Mouse (Mus musculus) neural tube, embryonic 11.5 days (tissue): ENCODE data around the gene Mrpl52. TPM values are rescaled to one million over a fixed set of nuclear protein-coding genes. Genes with fewer than 3 reads are reported as not detected.

Experiments
- ATAC-seq: fragments of 200-750 bp; cut with Nextera tagmentation; 2 replicates; pipeline ENCODE4 v1.8.0; 2017; ENCODE audit warnings: moderate number of reproducible peaks, mild to moderate bottlenecking, moderate TSS enrichment, moderate library complexity; ENCODE audit not compliant: insufficient read depth, low FRiP score, low TSS enrichment
- DNase-seq: peaks from one replicate; pipeline ENCODE4 v3.0.0-alpha.2; 2015; ENCODE audit warnings: low spot score
- H3K27ac ChIP-seq: fragments of 300-500 bp; sonication (generic); 2 replicates; pipeline ENCODE4 v1.5.1; 2014; ENCODE audit warnings: low read depth, mild to moderate bottlenecking, low read length
- H3K27me3 ChIP-seq: fragments of 300-500 bp; sonication (generic); 2 replicates; pipeline ENCODE4 v1.6.1; 2014; ENCODE audit warnings: mild to moderate bottlenecking, low read length, mixed read lengths; ENCODE audit not compliant: control insufficient read depth, insufficient read depth
- H3K36me3 ChIP-seq: fragments of 300-500 bp; sonication (generic); 2 replicates; pipeline ENCODE4 v1.6.1; 2014; ENCODE audit warnings: mild to moderate bottlenecking, low read length, moderate library complexity, mixed read lengths; ENCODE audit not compliant: control insufficient read depth, insufficient read depth
- H3K4me1 ChIP-seq: fragments of 300-500 bp; sonication (generic); 2 replicates; pipeline ENCODE4 v1.6.1; 2014; ENCODE audit warnings: low read length, mixed read lengths; ENCODE audit not compliant: control insufficient read depth, insufficient read depth
- H3K4me2 ChIP-seq: fragments of 300-500 bp; sonication (generic); 2 replicates; pipeline ENCODE4 v1.6.1; 2014; ENCODE audit warnings: low read depth, mild to moderate bottlenecking, moderate library complexity
- H3K4me3 ChIP-seq: fragments of 300-500 bp; sonication (generic); 2 replicates; pipeline ENCODE4 v1.5.1; 2014; ENCODE audit warnings: low read depth, low read length
- H3K9ac ChIP-seq: fragments of 300-500 bp; sonication (generic); 2 replicates; pipeline ENCODE4 v1.6.1; 2014; ENCODE audit warnings: mild to moderate bottlenecking, low read length
- H3K9me3 ChIP-seq: fragments of 300-500 bp; sonication (generic); 2 replicates; pipeline ENCODE4 v1.6.1; 2016; ENCODE audit warnings: low read length; ENCODE audit not compliant: control insufficient read depth
- WGBS: fragments of 180-500 bp; shearing (Covaris S2); extraction: QIAGEN DNeasy Blood & Tissue Kit; methylation state at CpG from one replicate; pipeline ENCODE4 v1.1.7; 2014; 5-methylcytosine and 5-hydroxymethylcytosine counted together
- polyA plus RNA-seq: library from polyadenylated mRNA; unstranded; fragments of >200 nt; fragmentation: Nextera tagmentation; extraction: Ambion mirVana; gene quantifications from 2 replicates; pipeline ENCODE4 v1.2.1, GENCODE M21; 2014

Gene Mrpl52
- polyA plus RNA-seq, 1 experiment from 2014 or later, result 190 TPM

DNA sequence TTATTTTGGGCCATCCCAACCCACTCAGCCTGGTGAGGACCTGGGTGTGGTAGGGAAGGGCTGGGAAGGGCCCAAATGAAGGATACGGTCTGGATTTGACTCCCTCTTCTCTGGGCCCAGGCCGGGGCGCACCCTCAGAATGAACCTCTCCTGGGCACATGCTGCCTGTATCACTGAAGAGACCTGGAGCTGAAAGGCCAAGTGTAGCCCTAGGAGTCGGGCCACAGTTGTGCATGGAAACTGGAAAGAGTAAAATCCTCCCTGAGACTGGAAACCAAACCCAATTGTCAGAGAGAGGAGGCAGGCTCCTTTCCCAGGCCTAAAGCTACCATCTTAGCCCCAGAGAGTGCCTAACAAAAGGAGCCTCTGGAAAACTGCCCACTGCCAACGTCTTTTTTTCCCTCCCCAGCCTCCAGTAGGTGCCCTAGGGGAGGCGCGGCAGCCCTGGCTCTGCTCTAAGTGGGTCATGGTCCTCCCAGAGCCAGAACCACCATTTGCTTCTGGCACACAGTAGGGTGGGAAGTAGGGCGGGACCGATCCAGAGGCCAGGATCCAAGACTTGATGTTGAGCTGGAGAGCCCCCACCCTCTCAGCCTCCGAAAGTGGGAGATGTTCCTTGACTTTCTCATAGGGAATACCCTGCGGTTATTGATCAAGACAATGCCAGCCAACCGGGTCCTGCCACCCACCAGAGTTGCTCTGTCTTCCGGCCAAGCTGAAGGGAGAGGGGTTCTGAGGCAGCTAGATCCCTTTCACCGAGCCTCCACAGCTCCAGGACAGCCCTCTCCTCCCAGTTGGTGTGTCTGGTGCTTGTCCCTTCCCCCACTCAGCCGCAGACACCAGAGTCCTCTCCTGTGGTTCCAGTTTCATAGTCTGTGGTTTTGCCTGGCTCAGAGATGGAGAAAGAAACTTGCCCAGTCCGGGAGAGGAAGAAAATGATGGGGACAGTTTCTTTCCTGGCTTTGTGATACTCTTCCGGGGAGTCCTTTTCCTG lies 6.4 kb downstream of the Mrpl52 start:
- no peak for ATAC-seq
- peaks cover 11% of the 10 kb centered on the region for H3K4me1 ChIP-seq
- peak overlapping the region; percentile 92 for H3K9ac ChIP-seq
- no peaks in the 10 kb centered on the region for H3K36me3 ChIP-seq
- no peak overlapping the region for H3K27ac ChIP-seq
- whole genome bisulfite sequencing, result 47% methylated on average over 17 of the region's 17 CpGs
- no peak for DNase-seq
- H3K4me3 ChIP-seq, result peak overlapping the region; percentile 60
- H3K9me3 ChIP-seq, result no peaks in the 10 kb centered on the region
- H3K4me2 ChIP-seq, result peak overlapping the region; percentile 65
- no peaks in the 10 kb centered on the region for H3K27me3 ChIP-seq

DNA sequence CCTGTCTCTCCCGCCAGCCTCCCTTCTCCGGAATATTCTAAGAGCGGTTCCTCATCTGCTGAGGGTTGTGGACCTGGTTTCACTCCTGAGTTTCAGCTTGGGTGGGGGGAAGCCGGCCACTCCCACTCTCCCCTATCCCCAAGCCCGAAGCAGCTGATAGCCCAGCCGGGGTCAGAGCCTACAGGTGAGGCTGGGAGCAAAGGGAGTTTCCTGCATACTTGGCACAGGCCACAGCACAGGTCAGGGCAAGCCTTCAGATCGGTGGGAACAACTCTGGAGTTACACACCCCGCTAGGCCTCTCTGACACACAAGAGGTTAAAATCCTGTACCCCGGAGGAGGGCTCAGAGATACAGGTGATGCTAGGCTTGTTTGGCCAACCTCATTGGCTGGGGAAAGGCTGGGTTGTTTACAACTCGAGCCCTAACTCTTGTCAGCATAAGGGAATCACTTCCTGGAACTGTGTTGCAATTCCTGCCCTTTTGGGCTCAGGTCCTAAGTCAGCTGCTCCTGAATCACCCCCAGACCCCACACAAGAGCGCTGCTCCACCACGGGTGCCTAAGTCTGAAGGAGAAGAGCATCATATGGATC lies 7.3 kb downstream of the Mrpl52 start:
- H3K4me2 ChIP-seq, result peak overlapping the region; percentile 65
- H3K9ac ChIP-seq, result no peak overlapping the region
- no peak for ATAC-seq
- 0 out of 2 replicates have a peak overlapping the region, but pooled peaks have one; percentile 3 for H3K4me3 ChIP-seq
- H3K36me3 ChIP-seq, result no peaks in the 10 kb centered on the region
- DNase-seq, result no peak
- H3K27me3 ChIP-seq, result no peaks in the 10 kb centered on the region
- H3K9me3 ChIP-seq, result no peaks in the 10 kb centered on the region
- no peak overlapping the region for H3K27ac ChIP-seq
- 73% methylated on average over 12 of the region's 12 CpGs for WGBS
- H3K4me1 ChIP-seq, result peaks cover 11% of the 10 kb centered on the region

DNA sequence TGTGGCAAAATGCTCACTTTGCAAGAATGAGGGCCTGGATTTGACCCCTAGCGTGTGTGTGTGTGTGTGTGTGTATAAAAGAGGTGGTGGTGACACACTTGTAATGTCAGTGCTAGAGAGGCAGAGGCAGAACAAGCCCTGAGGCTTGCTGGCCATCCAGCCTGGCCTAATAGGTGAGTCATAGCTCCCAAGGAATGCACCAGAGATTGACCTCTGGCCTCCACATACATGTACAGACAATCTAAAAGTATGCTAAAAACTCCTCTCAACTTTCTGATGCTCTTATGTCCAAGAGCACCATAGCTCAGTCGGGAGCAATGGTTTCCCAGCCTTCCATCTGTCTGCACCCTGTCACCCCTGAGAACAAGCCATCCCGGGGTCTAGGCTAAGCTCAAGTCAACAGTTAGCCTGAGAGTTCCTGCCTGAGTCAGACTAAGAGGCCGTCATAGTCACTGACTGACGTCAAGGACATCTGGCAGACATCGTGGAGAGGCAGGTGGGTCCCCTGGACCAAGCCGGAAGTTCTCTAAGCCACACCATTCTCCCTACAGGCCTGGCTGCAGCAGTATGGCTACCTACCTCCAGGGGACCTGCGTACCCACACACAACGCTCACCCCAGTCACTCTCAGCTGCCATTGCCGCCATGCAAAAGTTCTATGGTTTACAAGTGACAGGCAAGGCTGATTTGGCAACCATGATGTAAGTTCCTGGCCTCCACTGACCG lies 8.6 kb downstream of the Mrpl52 start:
- Histone ChIP-seq H3K4me2 (no peak overlapping the region), H3K27me3 (no peaks in the 10 kb centered on the region), H3K9ac (no peak overlapping the region), H3K4me1 (peaks cover 7% of the 10 kb centered on the region), H3K36me3 (no peaks in the 10 kb centered on the region), H3K27ac (no peak overlapping the region), H3K9me3 (no peaks in the 10 kb centered on the region), H3K4me3 (no peak overlapping the region)
- no peak for DNase-seq
- 89% methylated on average over 11 of the region's 11 CpGs for WGBS
- ATAC-seq, result no peak

DNA sequence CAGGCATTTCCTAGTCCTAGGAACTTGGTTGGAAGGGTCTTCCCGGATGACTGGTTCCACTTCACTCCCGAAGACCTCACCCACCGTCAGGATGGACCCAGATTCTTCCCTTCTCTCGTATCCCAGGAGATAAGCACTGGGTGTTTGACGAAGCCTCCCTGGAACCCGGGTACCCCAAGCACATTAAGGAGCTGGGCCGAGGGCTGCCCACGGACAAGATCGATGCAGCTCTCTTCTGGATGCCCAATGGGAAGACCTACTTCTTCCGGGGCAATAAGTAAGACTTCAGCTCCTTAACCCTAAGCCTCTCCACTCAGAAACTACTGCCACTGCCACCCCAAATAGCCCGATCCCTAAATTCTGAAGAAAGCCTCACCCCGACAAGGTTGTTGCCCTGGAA lies 12.4 kb downstream of the Mrpl52 start:
- no peaks in the 10 kb centered on the region for H3K9me3 ChIP-seq
- H3K4me3 ChIP-seq, result no peak overlapping the region
- DNase-seq (no peak), ATAC-seq (no peak)
- no peak overlapping the region for H3K27ac ChIP-seq
- no peak overlapping the region for H3K9ac ChIP-seq
- no peaks in the 10 kb centered on the region for H3K36me3 ChIP-seq
- H3K4me1 ChIP-seq, result peaks cover 3% of the 10 kb centered on the region; the same call in 1 of the 2 replicates
- H3K4me2 ChIP-seq, result no peak overlapping the region
- H3K27me3 ChIP-seq, result no peaks in the 10 kb centered on the region
- WGBS, result 91% methylated on average over 12 of the region's 12 CpGs

DNA sequence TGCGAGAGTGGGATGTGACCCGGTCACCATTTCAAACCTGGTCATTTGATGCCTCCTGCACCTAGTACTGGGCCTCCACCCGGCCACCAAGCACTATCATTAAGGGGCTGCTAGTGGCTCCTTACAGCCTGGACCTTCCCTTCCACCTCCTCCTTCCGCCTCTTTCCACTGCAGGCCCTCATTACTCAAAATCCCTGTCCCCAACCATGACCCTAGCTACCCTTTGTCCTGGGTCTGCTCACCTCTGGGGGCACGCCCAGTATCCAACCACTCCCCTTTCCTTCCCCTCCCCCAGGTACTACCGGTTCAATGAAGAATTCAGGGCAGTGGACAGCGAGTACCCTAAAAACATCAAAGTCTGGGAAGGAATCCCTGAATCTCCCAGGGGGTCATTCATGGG lies 12.9 kb downstream of the Mrpl52 start:
- H3K4me1 ChIP-seq, result peaks cover 3% of the 10 kb centered on the region; the same call in 1 of the 2 replicates

DNA sequence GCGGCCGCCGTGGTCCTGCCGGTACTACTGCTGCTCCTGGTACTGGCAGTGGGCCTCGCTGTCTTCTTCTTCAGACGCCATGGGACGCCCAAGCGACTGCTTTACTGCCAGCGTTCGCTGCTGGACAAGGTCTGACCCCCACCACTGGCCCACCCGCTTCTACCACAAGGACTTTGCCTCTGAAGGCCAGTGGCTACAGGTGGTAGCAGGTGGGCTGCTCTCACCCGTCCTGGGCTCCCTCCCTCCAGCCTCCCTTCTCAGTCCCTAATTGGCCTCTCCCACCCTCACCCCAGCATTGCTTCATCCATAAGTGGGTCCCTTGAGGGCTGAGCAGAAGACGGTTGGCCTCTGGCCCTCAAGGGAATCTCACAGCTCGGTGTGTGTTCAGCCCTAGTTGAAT lies 13.8 kb downstream of the Mrpl52 start:
- ATAC-seq (no peak), DNase-seq (no peak)
- no peak overlapping the region for H3K9ac ChIP-seq
- H3K4me1 ChIP-seq, result peaks cover 3% of the 10 kb centered on the region; the same call in 1 of the 2 replicates
- H3K27ac ChIP-seq, result no peak overlapping the region
- no peak overlapping the region for H3K4me2 ChIP-seq
- WGBS, result 94% methylated on average over 14 of the region's 14 CpGs
- H3K36me3 ChIP-seq, result no peaks in the 10 kb centered on the region
- no peaks in the 10 kb centered on the region for H3K27me3 ChIP-seq
- H3K9me3 ChIP-seq, result no peaks in the 10 kb centered on the region
- no peak overlapping the region for H3K4me3 ChIP-seq

More for the DNA sequence above, 12.9 kb downstream of the Mrpl52 start:
- DNase-seq, result no peak
- H3K27me3 ChIP-seq, result no peaks in the 10 kb centered on the region
- no peak for ATAC-seq
- H3K9me3 ChIP-seq, result no peaks in the 10 kb centered on the region
- no peaks in the 10 kb centered on the region for H3K36me3 ChIP-seq
- no peak overlapping the region for H3K27ac ChIP-seq
- H3K4me3 ChIP-seq, result no peak overlapping the region
- WGBS, result 61% methylated on average over 7 of the region's 7 CpGs
- no peak overlapping the region for H3K4me2 ChIP-seq
- no peak overlapping the region for H3K9ac ChIP-seq

DNA sequence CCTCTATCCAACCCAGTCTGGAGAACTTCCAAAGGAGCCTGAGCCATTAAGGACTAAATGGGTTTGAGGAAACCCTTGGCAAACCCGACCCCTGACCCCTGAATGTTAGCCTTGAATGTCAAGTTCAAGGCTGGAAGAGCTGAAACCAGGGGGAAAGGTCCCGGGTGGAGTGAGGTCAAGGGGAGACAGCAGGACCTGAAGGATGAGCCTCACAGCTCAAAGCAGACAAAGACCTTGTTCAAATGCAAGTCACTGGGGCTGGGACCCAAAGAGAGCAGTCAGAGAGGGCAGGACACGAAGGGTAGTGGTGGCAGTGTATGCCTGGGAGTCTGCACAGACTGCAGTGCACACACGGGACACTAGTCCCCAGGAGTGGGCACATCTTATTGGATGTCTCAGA lies 14.7 kb downstream of the Mrpl52 start:
- H3K4me3 ChIP-seq, result no peak overlapping the region
- no peaks in the 10 kb centered on the region for H3K27me3 ChIP-seq
- ATAC-seq (no peak), DNase-seq (no peak)
- H3K36me3 ChIP-seq, result no peaks in the 10 kb centered on the region
- H3K27ac ChIP-seq, result no peak overlapping the region
- H3K9ac ChIP-seq, result no peak overlapping the region
- H3K4me1 ChIP-seq, result peaks cover 3% of the 10 kb centered on the region; the same call in 1 of the 2 replicates
- WGBS, result 84% methylated on average over 4 of the region's 4 CpGs
- H3K9me3 ChIP-seq, result no peaks in the 10 kb centered on the region
- no peak overlapping the region for H3K4me2 ChIP-seq

DNA sequence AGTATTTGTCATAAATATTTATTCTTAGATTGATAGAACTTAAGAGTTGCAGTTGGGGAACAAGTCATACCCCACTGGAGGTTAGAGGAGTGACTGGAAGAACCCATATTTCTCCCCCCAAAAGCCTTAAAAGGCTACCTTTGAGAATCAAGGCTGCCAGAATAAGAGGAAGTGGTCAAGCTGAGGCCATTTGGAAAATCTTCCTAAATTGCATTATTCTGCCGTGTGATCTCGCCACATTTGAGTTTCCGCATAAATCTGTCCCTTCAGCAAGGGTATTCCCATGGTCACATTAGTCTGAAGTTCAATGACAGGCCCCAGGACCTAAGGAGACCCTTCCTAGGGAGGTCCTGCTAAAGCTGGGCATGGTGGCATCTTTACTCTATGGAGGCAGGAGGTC lies 15.8 kb downstream of the Mrpl52 start:
- H3K4me1 ChIP-seq, result peaks cover 3% of the 10 kb centered on the region; the same call in 1 of the 2 replicates
- H3K9ac ChIP-seq, result no peak overlapping the region
- no peak overlapping the region for H3K4me2 ChIP-seq
- WGBS, result 89% methylated on average over 3 of the region's 3 CpGs
- H3K4me3 ChIP-seq, result no peak overlapping the region
- H3K36me3 ChIP-seq, result no peaks in the 10 kb centered on the region
- H3K27me3 ChIP-seq, result no peaks in the 10 kb centered on the region
- ATAC-seq, result no peak
- no peak for DNase-seq
- no peaks in the 10 kb centered on the region for H3K9me3 ChIP-seq
- no peak overlapping the region for H3K27ac ChIP-seq
